Comparison of ENCODE assay signal across 8 mouse cellular contexts in genomic region chr2:121473301-121474179, GRCm38 (mm10). TPM values are rescaled to one million over a fixed set of nuclear protein-coding genes. Genes with fewer than 3 reads are reported as not detected.
DNase-seq lines count a peak whose midpoint lies in the region; ATAC-seq lines count a peak whose summit lies in the region.
"Not testable (repeated sequence)": the region's sequence is repeated elsewhere in the genome, so short reads cannot be mapped to it uniquely, and the experiment has no call there.

Mfap1b (minus strand) TSS chr2:121474067.

- H3K9me3 ChIP-seq in hindbrain, embryonic 14.5 days (ENCODE audit: control insufficient read depth, low read length) = not testable (repeated sequence)

- WGBS in hindbrain, embryonic 14.5 days = 7% methylated on average over 39 of the region's 41 CpGs

- not testable (repeated sequence) for H3K27me3 ChIP-seq in hindbrain, embryonic 14.5 days (ENCODE audit: control insufficient read depth, insufficient read depth, low read length)

- H3K4me3 ChIP-seq in hindbrain, embryonic 14.5 days (replicated peaks; ENCODE audit: low read length) = peak within 1 kb of the TSS; percentile 59

- H3K36me3 ChIP-seq in hindbrain, embryonic 14.5 days (replicated peaks; ENCODE audit: control insufficient read depth, insufficient read depth) = not testable (repeated sequence)

- peak within 1 kb of the TSS; percentile 74 for H3K27ac ChIP-seq in hindbrain, embryonic 14.5 days

- peak within 1 kb of the TSS; percentile 71 for H3K9ac ChIP-seq in hindbrain, embryonic 14.5 days

- DNase-seq in R1 (ENCODE audit: low read depth, low spot score) = peak; percentile 96
- peak; percentile 83 to 86 for DNase-seq in cerebellum, postnatal 25 days
- DNase-seq in frontal cortex, postnatal 25 days (ENCODE audit: low spot score in 2 of 2) = peak; percentile 44 to 74
- peak; percentile 94 for DNase-seq in hindbrain, embryonic 14.5 days (ENCODE audit: low spot score)
- DNase-seq in layer of hippocampus, postnatal 36 days = peak; percentile 76 to 82
- DNase-seq in lung, postnatal 36 days = peak; percentile 93
- DNase-seq in retina, postnatal 1 day = peak; percentile 95
- DNase-seq in urinary bladder, adult 18-20 months (ENCODE audit: low spot score in 2 of 2) = peak; percentile 55 to 74

- ATAC-seq in hindbrain, embryonic 14.5 days (ENCODE audit: low FRiP score) = peak; percentile 97

- peak within 1 kb of the TSS; percentile 72 for H3K4me2 ChIP-seq in hindbrain, embryonic 14.5 days (replicated peaks)

- not testable (repeated sequence) for H3K4me1 ChIP-seq in hindbrain, embryonic 14.5 days (replicated peaks; ENCODE audit: control insufficient read depth, insufficient read depth, low read length)

RNA-seq across cellular contexts. Expression of gene Mfap1b, which starts in this region (rescaled TPM):
- polyA plus RNA-seq in hindbrain, embryonic 14.5 days (2014; fragmentation: Nextera tagmentation; extraction: Ambion mirVana) = 65.0 and 69.0 TPM in 2 replicates
- 10 to 100 TPM; 45.1 to 47.4 TPM for total RNA-seq in layer of hippocampus, postnatal 36 days (2021)

Comparison
In these comparisons a context has a peak if more than half of its experiments do, and no peak if none do; other contexts are left out.
1. Peak in every context shown above with its lines: DNase-seq, ATAC-seq, H3K4me3 ChIP-seq and H3K27ac ChIP-seq.